Mouse (Mus musculus): ENCODE data around the gene Nrbp1. TPM values are rescaled to one million over a fixed set of nuclear protein-coding genes. Genes with fewer than 3 reads are reported as not detected.
A peak's percentile ranks its signal among the peaks of the same experiment; 100 is the strongest.
"Not testable (repeated sequence)": the region's sequence is repeated elsewhere in the genome, so short reads cannot be mapped to it uniquely, and the experiment has no call there.

The Nrbp1 gene
- total and polyA plus RNA-seq, 2 experiments from 2014 or later = 104 to 120 TPM

GRCm38 (mm10) chr5:31201742-31202590, 38.7 kb upstream of the Nrbp1 start, which contains the start of gene Zfp513:
Gene Zfp513, minus strand, starts transcription at chr5:31202303.
- Histone ChIP-seq H3K36me3 (replicated peaks; ENCODE audit: control insufficient read depth, insufficient read depth, low read length) (peaks cover 77% of the 10 kb centered on the region), H3K27ac (ENCODE audit: low read depth) (peak within 1 kb of the TSS; percentile 85), H3K9me3 (replicated peaks; ENCODE audit: control insufficient read depth, low read length) (0 out of 2 replicates have a peak, but pooled peaks cover 4% of the 10 kb centered on the region), H3K4me1 (ENCODE audit: control insufficient read depth, insufficient read depth) (peaks cover 9% of the 10 kb centered on the region), H3K27me3 (ENCODE audit: control insufficient read depth, insufficient read depth, low read length) (no peaks in the 10 kb centered on the region), H3K9ac (replicated peaks; ENCODE audit: low read depth, low read length) (peak within 1 kb of the TSS; percentile 83), H3K4me2 (ENCODE audit: low read depth, low read length) (peak within 1 kb of the TSS; percentile 93), H3K4me3 (ENCODE audit: low read depth, low read length) (peak within 1 kb of the TSS; percentile 89)
- TF ChIP-seq CTCF (IDR thresholded peaks at IDR 0.05; ENCODE audit: low read depth) (no peak), EP300 (IDR thresholded peaks at IDR 0.05; ENCODE audit: low read depth) (peak; percentile 85)
- WGBS = under 1% methylated on average over 52 of the region's 53 CpGs
- ATAC-seq (ENCODE audit: insufficient read depth, low read depth) = peak; percentile 96
- DNase-seq (ENCODE audit: low spot score) = peak; percentile 100

- Histone ChIP-seq H3K4me3 (ENCODE audit: low read depth, low read length) (peak overlapping the region; percentile 89), H3K9me3 (replicated peaks; ENCODE audit: control insufficient read depth, low read length) (0 out of 2 replicates have a peak, but pooled peaks cover 4% of the 10 kb centered on the region), H3K4me2 (ENCODE audit: low read depth, low read length) (peak overlapping the region; percentile 93), H3K36me3 (replicated peaks; ENCODE audit: control insufficient read depth, insufficient read depth, low read length) (peaks cover 77% of the 10 kb centered on the region), H3K9ac (replicated peaks; ENCODE audit: low read depth, low read length) (0 out of 2 replicates have a peak overlapping the region, but pooled peaks have one; percentile 83), H3K27me3 (ENCODE audit: control insufficient read depth, insufficient read depth, low read length) (no peaks in the 10 kb centered on the region), H3K27ac (ENCODE audit: low read depth) (peak overlapping the region; percentile 83), H3K4me1 (ENCODE audit: control insufficient read depth, insufficient read depth) (peaks cover 9% of the 10 kb centered on the region)
- no peak for TF ChIP-seq CTCF (IDR thresholded peaks at IDR 0.05; ENCODE audit: low read depth)
- TF ChIP-seq EP300 (IDR thresholded peaks at IDR 0.05; ENCODE audit: low read depth) = no peak
- DNase-seq (ENCODE audit: low spot score) = no peak
- WGBS = 83% methylated on average over 7 of the region's 7 CpGs
- no peak for ATAC-seq (ENCODE audit: insufficient read depth, low read depth)
Observed at GRCm38 (mm10) chr5:31202933-31203332, 37.7 kb upstream of the Nrbp1 start.

GRCm38 (mm10) chr5:31203866-31204265, 36.8 kb upstream of the Nrbp1 start:
- 82% methylated on average over 2 of the region's 2 CpGs for WGBS
- Histone ChIP-seq H3K4me3 (ENCODE audit: low read depth, low read length) (no peak overlapping the region), H3K36me3 (replicated peaks; ENCODE audit: control insufficient read depth, insufficient read depth, low read length) (peaks cover 72% of the 10 kb centered on the region), H3K27ac (ENCODE audit: low read depth) (no peak overlapping the region), H3K9ac (replicated peaks; ENCODE audit: low read depth, low read length) (no peak overlapping the region), H3K4me1 (ENCODE audit: control insufficient read depth, insufficient read depth) (peaks cover 9% of the 10 kb centered on the region), H3K9me3 (replicated peaks; ENCODE audit: control insufficient read depth, low read length) (0 out of 2 replicates have a peak, but pooled peaks cover 4% of the 10 kb centered on the region), H3K4me2 (ENCODE audit: low read depth, low read length) (no peak overlapping the region), H3K27me3 (ENCODE audit: control insufficient read depth, insufficient read depth, low read length) (no peaks in the 10 kb centered on the region)
- DNase-seq (ENCODE audit: low spot score) = no peak
- TF ChIP-seq CTCF (IDR thresholded peaks at IDR 0.05; ENCODE audit: low read depth) = no peak
- no peak for TF ChIP-seq EP300 (IDR thresholded peaks at IDR 0.05; ENCODE audit: low read depth)
- ATAC-seq (ENCODE audit: insufficient read depth, low read depth) = no peak

GRCm38 (mm10) chr5:31204421-31204820, 36.2 kb upstream of the Nrbp1 start:
- 91% methylated on average over 6 of the region's 6 CpGs for WGBS
- H3K9ac ChIP-seq (replicated peaks; ENCODE audit: low read depth, low read length) = no peak overlapping the region
- 0 out of 2 replicates have a peak, but pooled peaks cover 4% of the 10 kb centered on the region for H3K9me3 ChIP-seq (replicated peaks; ENCODE audit: control insufficient read depth, low read length)
- H3K4me2 ChIP-seq (ENCODE audit: low read depth, low read length) = no peak overlapping the region
- DNase-seq (ENCODE audit: low spot score) (no peak), ATAC-seq (ENCODE audit: insufficient read depth, low read depth) (no peak)
- no peak overlapping the region for H3K4me3 ChIP-seq (ENCODE audit: low read depth, low read length)
- H3K4me1 ChIP-seq (ENCODE audit: control insufficient read depth, insufficient read depth) = peaks cover 9% of the 10 kb centered on the region
- TF ChIP-seq CTCF (IDR thresholded peaks at IDR 0.05; ENCODE audit: low read depth) (no peak), EP300 (IDR thresholded peaks at IDR 0.05; ENCODE audit: low read depth) (no peak)
- no peaks in the 10 kb centered on the region for H3K27me3 ChIP-seq (ENCODE audit: control insufficient read depth, insufficient read depth, low read length)
- H3K36me3 ChIP-seq (replicated peaks; ENCODE audit: control insufficient read depth, insufficient read depth, low read length) = peaks cover 66% of the 10 kb centered on the region
- H3K27ac ChIP-seq (ENCODE audit: low read depth) = no peak overlapping the region

GRCm38 (mm10) chr5:31216554-31216953, 24.1 kb upstream of the Nrbp1 start:
- H3K27ac ChIP-seq (ENCODE audit: low read depth); H3K4me2 ChIP-seq (ENCODE audit: low read depth, low read length); H3K9me3 ChIP-seq (replicated peaks; ENCODE audit: control insufficient read depth, low read length); H3K36me3 ChIP-seq (replicated peaks; ENCODE audit: control insufficient read depth, insufficient read depth, low read length); DNase-seq (ENCODE audit: low spot score); H3K4me3 ChIP-seq (ENCODE audit: low read depth, low read length); H3K9ac ChIP-seq (replicated peaks; ENCODE audit: low read depth, low read length); ATAC-seq (ENCODE audit: insufficient read depth, low read depth); H3K4me1 ChIP-seq (ENCODE audit: control insufficient read depth, insufficient read depth); H3K27me3 ChIP-seq (ENCODE audit: control insufficient read depth, insufficient read depth, low read length): not testable (repeated sequence)
- 88% methylated on average over 6 of the region's 6 CpGs for WGBS

Measured in heart, postnatal 0 days (tissue).